Mouse (Mus musculus): Measurements from ENCODE around the gene 9130213A22Rik.

9130213A22Rik gene

GRCm38 (mm10) chr11:69106842-69107241 lies 15.5 kb downstream of the 9130213A22Rik start:
- in situ Hi-C loops (cut with MboI; ENCODE audit: low sequenced_read_pairs): no loop called here

- in situ Hi-C loops (cut with MboI; ENCODE audit: low sequenced_read_pairs): no loop called here
These were observed 16.1 kb downstream of the 9130213A22Rik start for GRCm38 (mm10) chr11:69106299-69106698.

GRCm38 (mm10) chr11:69105796-69106195 lies 16.6 kb downstream of the 9130213A22Rik start:
- in situ Hi-C loops (cut with MboI; ENCODE audit: low sequenced_read_pairs): no loop called here

GRCm38 (mm10) chr11:69105227-69105626 lies 17.2 kb downstream of the 9130213A22Rik start:
- in situ Hi-C loops (cut with MboI; ENCODE audit: low sequenced_read_pairs): no loop called here

- in situ Hi-C loops (cut with MboI; ENCODE audit: low sequenced_read_pairs): no loop called here
These were observed 17.9 kb downstream of the 9130213A22Rik start for GRCm38 (mm10) chr11:69104487-69104886.

- in situ Hi-C loops (cut with MboI; ENCODE audit: low sequenced_read_pairs): no loop called here
These were observed 18.6 kb downstream of the 9130213A22Rik start for GRCm38 (mm10) chr11:69103531-69104435.

GRCm38 (mm10) chr11:69103121-69103520 lies 19.3 kb downstream of the 9130213A22Rik start:
- in situ Hi-C loops (cut with MboI; ENCODE audit: low sequenced_read_pairs): no loop called here

- in situ Hi-C loops (cut with MboI; ENCODE audit: low sequenced_read_pairs): no loop called here
These were observed 20.0 kb downstream of the 9130213A22Rik start for GRCm38 (mm10) chr11:69102403-69102725.

- in situ Hi-C loops (cut with MboI; ENCODE audit: low sequenced_read_pairs): no loop called here
These were observed 20.6 kb downstream of the 9130213A22Rik start for GRCm38 (mm10) chr11:69101604-69102402.

- in situ Hi-C loops (cut with MboI; ENCODE audit: low sequenced_read_pairs): no loop called here
These were observed 21.6 kb downstream of the 9130213A22Rik start for GRCm38 (mm10) chr11:69100639-69101360.

GRCm38 (mm10) chr11:69099915-69100345 lies 22.5 kb downstream of the 9130213A22Rik start:
- in situ Hi-C loops (cut with MboI; ENCODE audit: low sequenced_read_pairs): no loop called here

- in situ Hi-C loops (cut with MboI; ENCODE audit: low sequenced_read_pairs): no loop called here
These were observed 23.0 kb downstream of the 9130213A22Rik start for GRCm38 (mm10) chr11:69099177-69099914.

- in situ Hi-C loops (cut with MboI; ENCODE audit: low sequenced_read_pairs): no loop called here
These were observed 23.7 kb downstream of the 9130213A22Rik start for GRCm38 (mm10) chr11:69098762-69099091.

- in situ Hi-C loops (cut with MboI; ENCODE audit: low sequenced_read_pairs): no loop called here
These were observed 24.2 kb downstream of the 9130213A22Rik start for GRCm38 (mm10) chr11:69098039-69098761.

- in situ Hi-C loops (cut with MboI; ENCODE audit: low sequenced_read_pairs): no loop called here
These were observed 25.1 kb downstream of the 9130213A22Rik start for GRCm38 (mm10) chr11:69096987-69097900.

- in situ Hi-C loops (cut with MboI; ENCODE audit: low sequenced_read_pairs): no loop called here
These were observed 25.9 kb downstream of the 9130213A22Rik start for GRCm38 (mm10) chr11:69096360-69096986.

- in situ Hi-C loops (cut with MboI; ENCODE audit: low sequenced_read_pairs): no loop called here
These were observed 26.7 kb downstream of the 9130213A22Rik start for GRCm38 (mm10) chr11:69095511-69096231.
